Mouse (Mus musculus) limb, embryonic 11.5 days (tissue): ENCODE results near the gene Wdr63. TPM values are rescaled to one million over a fixed set of nuclear protein-coding genes. Genes with fewer than 3 reads are reported as not detected.
A peak's percentile ranks its signal among the peaks of the same experiment; 100 is the strongest.
"Not testable (repeated sequence)": the region's sequence is repeated elsewhere in the genome, so short reads cannot be mapped to it uniquely, and the experiment has no call there.

Experiments
- ATAC-seq: fragments of 200-750 bp; cut with Nextera tagmentation; 2 replicates; pipeline ENCODE4 v1.8.0; 2017; ENCODE audit warnings: low read depth; ENCODE audit not compliant: insufficient number of reproducible peaks, low FRiP score, low TSS enrichment
- DNase-seq: peaks from one replicate; pipeline ENCODE4 v3.0.0-alpha.2; 2015; ENCODE audit warnings: low spot score
- H3K27ac ChIP-seq: fragments of 300-500 bp; sonication (generic); replicated peaks from 2 replicates; pipeline ENCODE4 v1.5.1; 2014; ENCODE audit warnings: low read depth, mild to moderate bottlenecking, low read length
- H3K27me3 ChIP-seq: fragments of 300-500 bp; sonication (generic); 2 replicates; pipeline ENCODE4 v1.6.1; 2014; ENCODE audit warnings: mild to moderate bottlenecking, low read length, mixed read lengths; ENCODE audit not compliant: control insufficient read depth, insufficient read depth
- H3K36me3 ChIP-seq: fragments of 300-500 bp; sonication (generic); 2 replicates; pipeline ENCODE4 v1.6.1; 2014; ENCODE audit warnings: mild to moderate bottlenecking, low read length, moderate library complexity, mixed read lengths; ENCODE audit not compliant: control insufficient read depth, insufficient read depth
- H3K4me1 ChIP-seq: fragments of 300-500 bp; sonication (generic); 2 replicates; pipeline ENCODE4 v1.6.1; 2014; ENCODE audit warnings: low read length, mixed read lengths; ENCODE audit not compliant: control insufficient read depth, insufficient read depth
- H3K4me2 ChIP-seq: fragments of 300-500 bp; sonication (generic); 2 replicates; pipeline ENCODE4 v1.6.1; 2014; ENCODE audit warnings: low read depth, mild to moderate bottlenecking, moderate library complexity; ENCODE audit not compliant: severe bottlenecking
- H3K4me3 ChIP-seq: fragments of 300-500 bp; sonication (generic); 2 replicates; pipeline ENCODE4 v1.5.1; 2014; ENCODE audit warnings: low read depth, low read length
- H3K9ac ChIP-seq: fragments of 300-500 bp; sonication (generic); 2 replicates; pipeline ENCODE4 v1.6.1; 2014; ENCODE audit warnings: mild to moderate bottlenecking, low read length
- H3K9me3 ChIP-seq: fragments of 300-500 bp; sonication (generic); 2 replicates; pipeline ENCODE4 v1.6.1; 2016; ENCODE audit warnings: low read length; ENCODE audit not compliant: control insufficient read depth
- WGBS: fragments of 180-500 bp; shearing (Covaris S2); extraction: QIAGEN DNeasy Blood & Tissue Kit; methylation state at CpG from one replicate; pipeline ENCODE4 v1.1.7; 2014; 5-methylcytosine and 5-hydroxymethylcytosine counted together
- polyA plus RNA-seq: library from polyadenylated mRNA; unstranded; fragments of >200 nt; fragmentation: Nextera tagmentation; extraction: Ambion mirVana; gene quantifications from 2 replicates; pipeline ENCODE4 v1.2.1, GENCODE M21; 2014

Wdr63 gene
- polyA plus RNA-seq, 1 experiment from 2014 or later, result not detected

- Histone ChIP-seq H3K9me3 (no peaks in the 10 kb centered on the region), H3K4me3 (no peak overlapping the region), H3K27ac (no peak overlapping the region), H3K4me1 (0 out of 2 replicates have a peak, but pooled peaks cover 7% of the 10 kb centered on the region), H3K36me3 (peaks cover 6% of the 10 kb centered on the region; the same call in 1 of the 2 replicates), H3K9ac (no peak overlapping the region), H3K27me3 (no peaks in the 10 kb centered on the region), H3K4me2 (no peak overlapping the region)
- no peak for DNase-seq
- WGBS, result 93% methylated on average over 4 of the region's 4 CpGs
- ATAC-seq, result no peak
These were observed 97.2 kb downstream of the Wdr63 start for GRCm38 (mm10) chr3:146010751-146011150.

GRCm38 (mm10) chr3:146009859-146010645 lies 97.9 kb downstream of the Wdr63 start:
- Histone ChIP-seq H3K9me3 (no peaks in the 10 kb centered on the region), H3K27ac (no peak overlapping the region), H3K9ac (no peak overlapping the region), H3K36me3 (peaks cover 6% of the 10 kb centered on the region; the same call in 1 of the 2 replicates), H3K4me3 (no peak overlapping the region), H3K4me1 (0 out of 2 replicates have a peak, but pooled peaks cover 7% of the 10 kb centered on the region), H3K4me2 (no peak overlapping the region), H3K27me3 (no peaks in the 10 kb centered on the region)
- ATAC-seq (peak; percentile 26; the same call in 1 of the 2 replicates), DNase-seq (no peak)
- WGBS, result 65% methylated on average over 19 of the region's 20 CpGs

- Histone ChIP-seq H3K9ac (no peak overlapping the region), H3K4me3 (no peak overlapping the region), H3K36me3 (no peaks in the 10 kb centered on the region; the same call in 1 of the 2 replicates), H3K4me1 (0 out of 2 replicates have a peak, but pooled peaks cover 7% of the 10 kb centered on the region), H3K27me3 (no peaks in the 10 kb centered on the region), H3K27ac (no peak overlapping the region), H3K9me3 (no peaks in the 10 kb centered on the region), H3K4me2 (no peak overlapping the region)
- no peak for ATAC-seq
- DNase-seq, result no peak
- WGBS, result 92% methylated on average over 6 of the region's 6 CpGs
These were observed 100.1 kb downstream of the Wdr63 start for GRCm38 (mm10) chr3:146007872-146008271.

GRCm38 (mm10) chr3:146004347-146005051 lies 103.4 kb downstream of the Wdr63 start:
- H3K27me3 ChIP-seq, result no peaks in the 10 kb centered on the region
- no peak overlapping the region for H3K9ac ChIP-seq
- 94% methylated on average over 14 of the region's 14 CpGs for WGBS
- no peaks in the 10 kb centered on the region for H3K9me3 ChIP-seq
- no peaks in the 10 kb centered on the region for H3K4me1 ChIP-seq
- H3K27ac ChIP-seq, result no peak overlapping the region
- no peak overlapping the region for H3K4me2 ChIP-seq
- no peak overlapping the region for H3K4me3 ChIP-seq
- H3K36me3 ChIP-seq, result peaks cover 3% of the 10 kb centered on the region; the same call in 1 of the 2 replicates
- ATAC-seq (no peak), DNase-seq (no peak)

- not testable (repeated sequence) for H3K27me3 ChIP-seq, ATAC-seq, H3K4me1 ChIP-seq, H3K4me3 ChIP-seq, H3K36me3 ChIP-seq, H3K9me3 ChIP-seq, H3K9ac ChIP-seq, H3K27ac ChIP-seq, H3K4me2 ChIP-seq, DNase-seq
- WGBS, result 78% methylated on average over 4 of the region's 5 CpGs
These were observed 111.4 kb downstream of the Wdr63 start for GRCm38 (mm10) chr3:145996539-145996938.

- WGBS, result 87% methylated on average over 5 of the region's 5 CpGs
- no peak for DNase-seq
- no peak overlapping the region for H3K4me2 ChIP-seq
- no peak overlapping the region for H3K27ac ChIP-seq
- H3K9ac ChIP-seq, result no peak overlapping the region
- no peak for ATAC-seq
- no peaks in the 10 kb centered on the region for H3K9me3 ChIP-seq
- no peak overlapping the region for H3K4me3 ChIP-seq
- no peaks in the 10 kb centered on the region; the same call in 1 of the 2 replicates for H3K36me3 ChIP-seq
- no peaks in the 10 kb centered on the region for H3K27me3 ChIP-seq
- H3K4me1 ChIP-seq, result no peaks in the 10 kb centered on the region
These were observed 112.4 kb downstream of the Wdr63 start for GRCm38 (mm10) chr3:145995489-145995888.

GRCm38 (mm10) chr3:145993481-145994201 lies 114.3 kb downstream of the Wdr63 start:
- DNase-seq (no peak), ATAC-seq (no peak)
- no peak overlapping the region for H3K9ac ChIP-seq
- no peak overlapping the region for H3K4me3 ChIP-seq
- no peaks in the 10 kb centered on the region for H3K36me3 ChIP-seq
- no peak overlapping the region for H3K4me2 ChIP-seq
- 79% methylated on average over 14 of the region's 14 CpGs for WGBS
- H3K27me3 ChIP-seq, result peaks cover 4% of the 10 kb centered on the region
- no peak overlapping the region for H3K27ac ChIP-seq
- peaks cover 7% of the 10 kb centered on the region; the same call in 1 of the 2 replicates for H3K4me1 ChIP-seq
- H3K9me3 ChIP-seq, result no peaks in the 10 kb centered on the region

GRCm38 (mm10) chr3:145992796-145993195 lies 115.1 kb downstream of the Wdr63 start:
- ATAC-seq (no peak), DNase-seq (no peak)
- Histone ChIP-seq H3K36me3 (no peaks in the 10 kb centered on the region), H3K9me3 (no peaks in the 10 kb centered on the region), H3K4me1 (peaks cover 9% of the 10 kb centered on the region; the same call in 1 of the 2 replicates), H3K9ac (no peak overlapping the region), H3K4me2 (no peak overlapping the region), H3K27ac (no peak overlapping the region), H3K4me3 (no peak overlapping the region), H3K27me3 (peaks cover 8% of the 10 kb centered on the region)
- WGBS, result 93% methylated on average over 10 of the region's 10 CpGs
